Mouse (Mus musculus) forebrain, embryonic 11.5 days (tissue): ENCODE measurements around the gene Disp2. TPM values are rescaled to one million over a fixed set of nuclear protein-coding genes. Genes with fewer than 3 reads are reported as not detected.

Source experiments
- polyA plus RNA-seq: library from polyadenylated mRNA; unstranded; fragments of >200 nt; fragmentation: Nextera tagmentation; extraction: Ambion mirVana; gene quantifications from 2 replicates; pipeline ENCODE4 v1.2.1, GENCODE M21; 2014

The Disp2 gene
- polyA plus RNA-seq, 1 experiment from 2014 or later = 5.9 TPM

Other genes with a start within 250 kb of the Disp2 start
- gene Bmf, start 230.0 kb upstream of the Disp2 start, polyA plus RNA-seq = 2.4 and 6.0 TPM in 2 replicates
- gene Bub1b, start 181.5 kb upstream of the Disp2 start, polyA plus RNA-seq = 146 and 148 TPM in 2 replicates
- 1.2 and 2.2 TPM in 2 replicates for gene Pak6, start 116.4 kb upstream of the Disp2 start, polyA plus RNA-seq
- not detected in 2 replicates for gene Ankrd63, start 75.8 kb upstream of the Disp2 start, polyA plus RNA-seq
- 0.33 and 0.45 TPM in 2 replicates for gene Plcb2, start 51.3 kb upstream of the Disp2 start, polyA plus RNA-seq
- gene Inafm2, start 34.0 kb upstream of the Disp2 start, polyA plus RNA-seq = 28.6 and 30.4 TPM in 2 replicates
- gene Ccdc9b, start 17.1 kb upstream of the Disp2 start, polyA plus RNA-seq = 0.36 and 0.87 TPM in 2 replicates
- not detected in 2 replicates for gene Phgr1, start 7.0 kb upstream of the Disp2 start, polyA plus RNA-seq
- 196 and 202 TPM in 2 replicates for gene Knstrn, start 34.3 kb downstream of the Disp2 start, polyA plus RNA-seq
- 48.8 and 58.0 TPM in 2 replicates for gene Ivd, start 82.2 kb downstream of the Disp2 start, polyA plus RNA-seq
- gene Bahd1, start 120.7 kb downstream of the Disp2 start, polyA plus RNA-seq = 1.3 TPM in 2 replicates
- gene Chst14, start 146.8 kb downstream of the Disp2 start, polyA plus RNA-seq = 15.7 and 20.4 TPM in 2 replicates
- gene Ccdc32, start 249.7 kb downstream of the Disp2 start, polyA plus RNA-seq = 22.1 and 24.0 TPM in 2 replicates